Mouse (Mus musculus) small intestine, adult 2 months (tissue): ENCODE data around the gene Fnbp1l.

ENCODE experiments used
- CTCF ChIP-seq: fragments of 200-500 bp; IDR thresholded peaks from 2 replicates; pipeline ENCODE4 v1.5.1; 2012; ENCODE audit warnings: low read depth, mild to moderate bottlenecking, control low read depth, inconsistent platforms, low read length, moderate library complexity, mixed read lengths; ENCODE audit not compliant: insufficient replicate concordance, insufficient read length; ENCODE audit errors: extremely low read depth
- POLR2A ChIP-seq: fragments of 200-500 bp; IDR thresholded peaks from 2 replicates; pipeline ENCODE4 v1.6.1; 2012; ENCODE audit warnings: low read depth, mild to moderate bottlenecking, control low read depth, inconsistent platforms, low read length, moderate library complexity

- no peak for TF ChIP-seq POLR2A
- TF ChIP-seq CTCF, result no peak
These were observed 124.8 kb downstream of the Fnbp1l start for GRCm38 (mm10) chr3:122494764-122495163.
